Mouse (Mus musculus): ENCODE data around the gene Cphx2. TPM values are rescaled to one million over a fixed set of nuclear protein-coding genes. Genes with fewer than 3 reads are reported as not detected.
A peak's percentile ranks its signal among the peaks of the same experiment; 100 is the strongest.
"Not testable (repeated sequence)": the region's sequence is repeated elsewhere in the genome, so short reads cannot be mapped to it uniquely, and the experiment has no call there.

Cphx2 gene
- polyA plus RNA-seq, 1 experiment from 2014 or later, result not detected

GRCm38 (mm10) chr14:26066574-26067324 lies 14.6 kb upstream of the Cphx2 start:
- not testable (repeated sequence) for H3K4me3 ChIP-seq (ENCODE audit: low read depth, low read length); H3K4me2 ChIP-seq; H3K4me1 ChIP-seq (ENCODE audit: control insufficient read depth, insufficient read depth, low read length); H3K36me3 ChIP-seq (ENCODE audit: control insufficient read depth, insufficient read depth, low read length); H3K27me3 ChIP-seq (ENCODE audit: control insufficient read depth, insufficient read depth, low read length); H3K9me3 ChIP-seq (replicated peaks; ENCODE audit: control insufficient read depth, low read length); H3K27ac ChIP-seq (ENCODE audit: low read depth, low read length); H3K9ac ChIP-seq (ENCODE audit: low read depth, low read length); ATAC-seq (replicated peaks; ENCODE audit: insufficient number of reproducible peaks, low FRiP score, low TSS enrichment)
- WGBS (ENCODE audit: insufficient replicate concordance), result no CpG with 5 or more reads among the region's 44 CpGs

GRCm38 (mm10) chr14:26067325-26067633 lies 14.0 kb upstream of the Cphx2 start, which contains the start of gene Tmem254c:
Tmem254c (minus strand) TSS chr14:26067355.
- ATAC-seq (replicated peaks; ENCODE audit: insufficient number of reproducible peaks, low FRiP score, low TSS enrichment); H3K4me2 ChIP-seq; H3K4me3 ChIP-seq (ENCODE audit: low read depth, low read length); H3K9ac ChIP-seq (ENCODE audit: low read depth, low read length); H3K9me3 ChIP-seq (replicated peaks; ENCODE audit: control insufficient read depth, low read length); H3K27me3 ChIP-seq (ENCODE audit: control insufficient read depth, insufficient read depth, low read length); H3K36me3 ChIP-seq (ENCODE audit: control insufficient read depth, insufficient read depth, low read length); H3K4me1 ChIP-seq (ENCODE audit: control insufficient read depth, insufficient read depth, low read length); H3K27ac ChIP-seq (ENCODE audit: low read depth, low read length): not testable (repeated sequence)
- WGBS (ENCODE audit: insufficient replicate concordance), result no CpG with 5 or more reads among the region's 10 CpGs

GRCm38 (mm10) chr14:26076620-26077390 lies 4.5 kb upstream of the Cphx2 start:
- H3K9me3 ChIP-seq (replicated peaks; ENCODE audit: control insufficient read depth, low read length); H3K27ac ChIP-seq (ENCODE audit: low read depth, low read length); ATAC-seq (replicated peaks; ENCODE audit: insufficient number of reproducible peaks, low FRiP score, low TSS enrichment); H3K9ac ChIP-seq (ENCODE audit: low read depth, low read length); H3K4me2 ChIP-seq; H3K36me3 ChIP-seq (ENCODE audit: control insufficient read depth, insufficient read depth, low read length); H3K4me1 ChIP-seq (ENCODE audit: control insufficient read depth, insufficient read depth, low read length); H3K4me3 ChIP-seq (ENCODE audit: low read depth, low read length); H3K27me3 ChIP-seq (ENCODE audit: control insufficient read depth, insufficient read depth, low read length): not testable (repeated sequence)
- WGBS (ENCODE audit: insufficient replicate concordance), result no CpG with 5 or more reads among the region's 5 CpGs

GRCm38 (mm10) chr14:26081997-26082396 lies 681 bp downstream of the Cphx2 start, which contains the start of gene Cphx3:
Cphx3 (plus strand) TSS chr14:26082297.
- not testable (repeated sequence) for H3K4me2 ChIP-seq; H3K9me3 ChIP-seq (replicated peaks; ENCODE audit: control insufficient read depth, low read length); ATAC-seq (replicated peaks; ENCODE audit: insufficient number of reproducible peaks, low FRiP score, low TSS enrichment); H3K9ac ChIP-seq (ENCODE audit: low read depth, low read length); H3K27me3 ChIP-seq (ENCODE audit: control insufficient read depth, insufficient read depth, low read length); H3K36me3 ChIP-seq (ENCODE audit: control insufficient read depth, insufficient read depth, low read length); H3K4me3 ChIP-seq (ENCODE audit: low read depth, low read length); H3K27ac ChIP-seq (ENCODE audit: low read depth, low read length); H3K4me1 ChIP-seq (ENCODE audit: control insufficient read depth, insufficient read depth, low read length)
- no CpG with 5 or more reads among the region's 1 CpGs for WGBS (ENCODE audit: insufficient replicate concordance)

- not testable (repeated sequence) for H3K4me2 ChIP-seq; H3K4me1 ChIP-seq (ENCODE audit: control insufficient read depth, insufficient read depth, low read length); H3K9ac ChIP-seq (ENCODE audit: low read depth, low read length); H3K36me3 ChIP-seq (ENCODE audit: control insufficient read depth, insufficient read depth, low read length); H3K9me3 ChIP-seq (replicated peaks; ENCODE audit: control insufficient read depth, low read length); H3K27me3 ChIP-seq (ENCODE audit: control insufficient read depth, insufficient read depth, low read length); H3K4me3 ChIP-seq (ENCODE audit: low read depth, low read length); ATAC-seq (replicated peaks; ENCODE audit: insufficient number of reproducible peaks, low FRiP score, low TSS enrichment); H3K27ac ChIP-seq (ENCODE audit: low read depth, low read length)
- no CpG with 5 or more reads among the region's 3 CpGs for WGBS (ENCODE audit: insufficient replicate concordance)
These were observed 16.3 kb downstream of the Cphx2 start for GRCm38 (mm10) chr14:26097622-26098021.

- no CpG with 5 or more reads among the region's 7 CpGs for WGBS (ENCODE audit: insufficient replicate concordance)
These were observed 36.8 kb downstream of the Cphx2 start, which contains the start of gene Duxbl2 for GRCm38 (mm10) chr14:26118150-26118549. Duxbl2 (plus strand) TSS chr14:26118349.

GRCm38 (mm10) chr14:26118550-26119000 lies 37.3 kb downstream of the Cphx2 start:
- peak; percentile 55; the same call in 1 of the 2 replicates for ATAC-seq (replicated peaks; ENCODE audit: insufficient number of reproducible peaks, low FRiP score, low TSS enrichment)
- no CpG with 5 or more reads among the region's 18 CpGs for WGBS (ENCODE audit: insufficient replicate concordance)

More at GRCm38 (mm10) chr14:26118150-26118549, 36.8 kb downstream of the Cphx2 start, which contains the start of gene Duxbl2:
- not testable (repeated sequence) for H3K4me2 ChIP-seq; H3K4me1 ChIP-seq (ENCODE audit: control insufficient read depth, insufficient read depth, low read length); H3K36me3 ChIP-seq (ENCODE audit: control insufficient read depth, insufficient read depth, low read length); H3K9ac ChIP-seq (ENCODE audit: low read depth, low read length); H3K9me3 ChIP-seq (replicated peaks; ENCODE audit: control insufficient read depth, low read length); H3K4me3 ChIP-seq (ENCODE audit: low read depth, low read length); ATAC-seq (replicated peaks; ENCODE audit: insufficient number of reproducible peaks, low FRiP score, low TSS enrichment); H3K27ac ChIP-seq (ENCODE audit: low read depth, low read length); H3K27me3 ChIP-seq (ENCODE audit: control insufficient read depth, insufficient read depth, low read length)

GRCm38 (mm10) chr14:26119095-26119494 lies 37.8 kb downstream of the Cphx2 start:
- not testable (repeated sequence) for H3K4me3 ChIP-seq (ENCODE audit: low read depth, low read length); H3K27ac ChIP-seq (ENCODE audit: low read depth, low read length); H3K4me2 ChIP-seq; H3K9ac ChIP-seq (ENCODE audit: low read depth, low read length); H3K36me3 ChIP-seq (ENCODE audit: control insufficient read depth, insufficient read depth, low read length); H3K27me3 ChIP-seq (ENCODE audit: control insufficient read depth, insufficient read depth, low read length); ATAC-seq (replicated peaks; ENCODE audit: insufficient number of reproducible peaks, low FRiP score, low TSS enrichment); H3K4me1 ChIP-seq (ENCODE audit: control insufficient read depth, insufficient read depth, low read length); H3K9me3 ChIP-seq (replicated peaks; ENCODE audit: control insufficient read depth, low read length)
- WGBS (ENCODE audit: insufficient replicate concordance), result no CpG with 5 or more reads among the region's 7 CpGs

More at GRCm38 (mm10) chr14:26118550-26119000, 37.3 kb downstream of the Cphx2 start:
- not testable (repeated sequence) for H3K4me3 ChIP-seq (ENCODE audit: low read depth, low read length); H3K4me2 ChIP-seq; H3K9ac ChIP-seq (ENCODE audit: low read depth, low read length); H3K36me3 ChIP-seq (ENCODE audit: control insufficient read depth, insufficient read depth, low read length); H3K27me3 ChIP-seq (ENCODE audit: control insufficient read depth, insufficient read depth, low read length); H3K27ac ChIP-seq (ENCODE audit: low read depth, low read length); H3K9me3 ChIP-seq (replicated peaks; ENCODE audit: control insufficient read depth, low read length); H3K4me1 ChIP-seq (ENCODE audit: control insufficient read depth, insufficient read depth, low read length)
